Mouse (Mus musculus) CD4-positive, CD25-positive, alpha-beta regulatory T cell, adult 2 months (primary cell): ENCODE data around the gene Eif4g3.

ENCODE experiments used
- DNase-seq: peaks from one replicate; pipeline ENCODE4 v3.0.0-alpha.2; 2012; ENCODE audit warnings: low read depth, low spot score

Gene Eif4g3

DNA sequence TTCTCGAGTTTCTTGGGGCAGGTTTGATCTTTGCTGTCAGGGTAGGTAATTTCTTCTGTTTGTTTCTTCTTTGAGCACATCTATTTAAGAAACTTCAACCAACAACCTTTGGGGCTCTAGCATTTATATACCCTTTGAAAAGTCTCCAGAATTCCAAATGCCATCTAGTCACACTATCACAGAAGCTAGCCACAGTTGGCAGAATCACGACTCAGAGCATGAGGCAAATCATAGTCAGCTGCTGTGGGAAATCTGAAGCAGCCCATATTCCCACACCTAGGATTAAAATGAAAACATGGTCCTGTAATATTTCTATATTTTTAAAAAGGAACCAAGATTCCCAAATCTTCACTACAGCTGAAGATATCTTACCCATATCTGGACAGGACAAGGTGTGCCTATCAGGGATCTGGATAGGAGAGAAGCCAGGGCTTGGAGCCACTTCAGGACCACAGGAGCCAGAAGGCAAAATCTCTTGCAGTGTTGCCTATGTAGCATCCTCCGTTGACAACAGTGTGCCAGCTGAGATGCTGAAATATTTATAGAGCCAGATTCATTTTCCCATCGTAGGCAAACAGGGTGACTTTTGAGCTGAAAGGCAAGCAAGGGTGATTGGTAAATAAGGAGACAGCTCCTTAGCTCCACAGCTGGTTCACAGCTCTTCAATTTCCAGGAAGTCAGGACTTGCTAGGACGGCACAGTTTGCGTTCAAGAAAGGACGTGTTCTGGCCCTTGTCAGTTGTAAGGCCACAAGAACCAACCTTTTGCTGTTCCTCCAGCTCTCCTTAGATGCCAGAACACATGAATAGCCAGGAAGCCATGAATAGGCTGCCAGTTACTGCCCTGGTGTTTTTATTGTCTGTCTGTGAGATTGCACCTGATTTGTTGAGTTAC, 70.8 kb downstream of the Eif4g3 start:
- DNase-seq = no peak

DNA sequence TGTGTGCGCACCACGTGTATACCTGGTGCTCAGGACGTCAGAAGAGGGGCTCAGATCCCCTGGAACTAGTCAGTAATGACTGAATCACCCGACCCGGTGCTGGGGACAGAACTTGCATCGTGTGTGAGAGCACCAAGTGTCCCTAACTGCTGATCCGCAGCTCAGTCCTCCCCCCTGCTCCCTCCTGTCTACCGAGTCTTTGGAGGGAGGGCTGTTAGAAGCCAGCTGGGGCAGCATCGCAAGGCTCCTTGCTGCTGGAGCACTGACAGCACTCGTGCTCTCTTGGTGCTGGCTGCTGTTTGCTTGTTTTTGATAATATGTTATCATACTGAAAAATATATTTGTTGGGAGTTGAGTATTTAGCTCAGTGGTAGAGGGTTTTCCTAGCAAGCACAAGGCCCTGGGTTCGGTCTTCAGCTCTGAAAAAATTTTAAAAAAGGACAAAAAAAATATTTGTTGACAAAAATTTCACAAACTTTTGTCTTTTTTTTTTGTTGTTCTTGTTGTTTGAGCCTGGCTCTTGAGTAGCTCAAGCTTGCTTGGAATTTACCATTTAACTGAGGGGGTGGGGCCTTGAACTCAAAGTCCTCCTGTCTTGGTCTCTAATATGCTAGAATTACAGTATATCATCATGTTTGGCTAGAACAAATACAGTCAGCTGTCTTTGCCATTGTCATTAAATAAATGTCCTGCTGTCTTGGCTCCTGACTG, 72.2 kb downstream of the Eif4g3 start:
- DNase-seq = no peak

DNA sequence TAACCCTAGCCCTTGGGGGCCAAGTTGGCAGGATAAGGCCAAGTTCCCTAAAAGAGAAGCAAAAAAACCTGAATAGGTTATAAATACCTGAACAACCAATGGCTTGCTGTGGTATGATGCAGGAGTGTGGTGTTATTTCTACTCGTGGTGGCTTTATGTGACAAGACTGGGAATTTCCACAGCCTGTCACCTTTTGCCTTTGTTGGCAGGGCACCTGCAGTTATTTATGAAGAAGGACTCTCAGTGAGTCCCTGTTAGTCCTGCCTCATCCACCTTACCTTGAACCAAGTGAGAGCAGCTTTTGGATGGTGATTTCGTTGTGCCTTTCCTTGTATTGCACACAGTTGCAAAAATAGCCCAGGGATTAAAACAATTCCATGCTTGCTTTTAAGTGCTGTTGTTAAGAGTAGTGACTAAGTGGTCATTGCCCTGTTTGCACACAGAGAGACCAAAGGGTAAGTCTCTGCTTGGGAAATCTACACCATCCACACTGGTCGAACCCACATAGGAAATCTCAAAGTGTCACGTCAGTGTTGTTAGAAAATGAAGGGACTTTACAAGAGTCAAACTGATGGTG, 72.9 kb downstream of the Eif4g3 start:
- no peak for DNase-seq

- DNase-seq = no peak
These were observed 73.6 kb downstream of the Eif4g3 start for GRCm38 (mm10) chr4:138066421-138066820.

DNA sequence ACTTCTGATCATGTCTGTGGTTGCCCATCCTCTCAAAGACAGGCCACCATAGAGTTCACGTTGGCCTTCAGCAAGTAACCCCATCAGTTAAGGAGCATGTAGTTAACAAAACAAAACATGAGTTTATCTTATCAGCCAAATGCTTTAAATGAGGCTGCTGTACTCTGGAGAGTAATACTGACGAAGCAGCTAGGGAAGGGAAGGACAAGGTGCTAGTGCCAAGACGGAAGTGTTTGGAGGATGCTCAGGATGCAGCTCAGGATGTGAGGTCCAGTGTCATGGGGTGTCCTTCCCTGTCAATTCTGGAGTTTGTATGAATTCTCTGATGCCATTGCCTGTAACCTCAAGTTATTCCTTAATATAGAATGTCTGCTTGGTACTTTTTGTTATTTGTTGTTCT, 75.0 kb downstream of the Eif4g3 start:
- no peak for DNase-seq

DNA sequence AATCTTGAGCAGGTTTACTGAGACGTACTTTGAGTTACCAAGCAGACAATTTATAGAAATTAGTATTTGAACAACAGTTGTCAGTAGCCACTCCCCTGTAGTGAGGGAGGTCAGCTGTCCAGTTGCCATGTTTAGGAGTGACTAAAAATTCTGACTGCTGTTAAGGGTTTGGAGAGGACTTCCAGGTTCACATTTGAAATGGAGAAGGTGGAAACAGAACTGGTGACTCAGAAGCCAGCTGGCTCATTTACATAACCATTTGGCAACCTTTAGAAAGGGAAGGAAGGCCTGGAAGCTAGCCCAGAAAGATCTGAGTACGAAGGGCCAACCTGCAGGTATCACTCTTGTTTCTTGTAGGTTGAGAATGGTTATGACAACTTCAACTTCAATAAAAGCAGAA, 75.8 kb downstream of the Eif4g3 start:
- DNase-seq = no peak

DNA sequence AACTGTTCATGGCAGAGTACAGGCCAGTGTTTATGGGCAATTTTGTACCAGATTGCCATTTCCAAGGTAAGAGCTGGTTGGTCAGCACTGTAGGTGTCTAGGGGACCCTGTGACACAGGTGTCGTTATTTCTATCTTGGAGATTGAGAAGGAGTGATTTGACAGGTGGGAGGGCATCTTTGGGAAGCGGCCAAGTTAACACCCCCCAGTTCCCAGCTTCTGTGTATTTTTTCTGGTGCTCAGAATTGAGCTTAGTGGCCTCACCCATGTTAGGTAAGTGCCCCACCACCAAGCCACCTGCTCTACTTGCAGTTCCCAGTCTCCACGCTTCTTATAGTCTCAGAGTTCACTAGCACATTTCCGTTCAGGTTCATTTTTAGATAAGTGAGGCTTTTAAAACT, 76.5 kb downstream of the Eif4g3 start:
- DNase-seq = no peak

- DNase-seq = no peak
These were observed 78.7 kb downstream of the Eif4g3 start for GRCm38 (mm10) chr4:138071497-138071896.

DNA sequence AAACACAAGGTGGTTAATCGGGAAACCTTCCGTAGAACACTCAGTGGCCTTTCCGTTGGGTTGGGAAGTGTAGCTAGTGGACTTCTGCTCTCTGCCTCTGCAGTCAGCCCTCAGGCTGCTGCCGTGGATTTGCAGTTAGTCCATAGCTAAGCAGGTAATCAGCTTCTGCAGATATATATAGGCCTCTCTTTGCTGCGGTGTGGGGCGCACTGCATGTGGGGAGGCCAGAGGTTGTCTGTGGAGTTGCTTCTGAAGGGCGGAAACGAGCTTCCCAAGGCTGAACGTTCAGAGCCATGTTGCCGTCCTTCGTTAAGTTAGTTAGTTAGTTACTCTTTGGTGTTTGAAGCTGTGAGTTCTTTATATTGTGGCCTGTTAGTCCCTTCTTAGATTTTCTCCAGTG, 80.3 kb downstream of the Eif4g3 start:
- no peak for DNase-seq

DNA sequence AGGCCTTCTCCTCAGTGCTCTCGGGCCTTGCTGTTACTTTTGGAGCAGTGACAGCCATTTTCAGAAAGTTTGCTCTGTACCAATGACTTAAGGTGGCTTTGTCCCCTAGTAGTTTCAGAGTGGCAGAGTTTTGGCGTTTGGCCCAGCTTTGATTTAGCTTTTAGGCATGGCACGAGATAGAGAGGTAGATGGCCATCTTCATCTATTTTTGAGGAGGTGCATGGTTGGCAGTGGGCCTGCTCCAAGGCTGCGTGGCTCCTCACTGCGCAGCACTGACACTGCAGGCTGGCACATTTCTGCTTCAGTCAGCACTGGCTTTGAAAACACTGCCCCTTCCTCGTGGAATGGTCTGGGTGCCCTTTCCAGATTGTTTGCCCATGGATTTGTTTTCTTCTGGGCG, 80.7 kb downstream of the Eif4g3 start:
- no peak for DNase-seq

DNA sequence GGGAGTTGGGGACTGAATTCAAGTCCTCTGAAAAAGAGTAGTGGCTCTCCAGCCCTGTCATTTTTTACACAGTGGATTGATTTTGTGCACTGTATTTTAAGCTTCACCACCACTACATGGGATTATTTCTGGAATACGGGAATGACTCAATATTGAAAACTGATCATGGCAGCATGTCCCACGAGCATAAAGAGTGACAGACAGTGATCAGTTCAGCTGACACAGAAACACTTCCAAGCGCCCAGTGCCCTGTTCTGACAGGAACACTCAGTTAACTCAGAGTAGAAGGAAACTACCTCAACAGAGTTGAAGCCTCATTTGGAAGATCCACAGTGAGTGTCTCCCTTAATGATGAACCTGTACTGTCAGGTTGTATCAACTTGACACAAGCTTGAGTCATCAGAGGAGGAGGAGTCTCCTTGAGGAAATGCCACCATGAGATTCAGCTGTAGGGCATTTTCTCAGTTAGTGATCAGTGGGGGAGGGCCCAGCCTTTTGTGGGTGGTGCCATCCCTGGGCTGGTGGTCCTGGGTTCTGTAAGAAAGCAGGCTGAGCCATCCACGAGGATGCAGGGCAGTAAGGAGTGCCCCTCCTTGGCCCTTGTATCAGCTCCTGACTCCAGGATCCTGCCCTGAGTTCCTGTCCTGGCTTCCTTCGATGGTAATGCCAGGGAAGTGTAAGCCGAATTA, 82.2 kb downstream of the Eif4g3 start:
- DNase-seq = no peak

- DNase-seq = no peak
These were observed 85.0 kb downstream of the Eif4g3 start for GRCm38 (mm10) chr4:138077663-138078295.

- DNase-seq = no peak
These were observed 86.4 kb downstream of the Eif4g3 start for GRCm38 (mm10) chr4:138079234-138079633.

GRCm38 (mm10) chr4:138082466-138082865, 89.6 kb downstream of the Eif4g3 start:
- DNase-seq = no peak

DNA sequence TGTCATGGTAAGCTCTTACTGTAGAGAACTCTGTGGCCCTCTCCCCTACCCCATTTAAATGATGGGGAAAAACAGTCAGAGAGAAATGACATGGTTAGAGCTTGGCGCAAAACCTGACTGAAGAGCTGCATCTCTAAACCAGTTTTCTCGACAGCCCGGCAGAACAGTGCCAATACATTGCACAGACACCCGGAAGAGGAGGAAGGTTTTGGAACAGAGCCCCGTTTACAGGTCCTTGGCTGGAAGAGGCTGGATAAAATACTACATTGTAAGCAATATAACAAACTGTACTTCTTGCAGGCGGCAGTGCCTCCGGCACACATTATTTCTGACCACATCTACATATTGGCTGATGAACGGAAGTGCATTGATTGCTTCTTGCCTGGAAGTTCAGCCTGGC, 91.3 kb downstream of the Eif4g3 start:
- no peak for DNase-seq

GRCm38 (mm10) chr4:138084851-138085573, 92.2 kb downstream of the Eif4g3 start:
- DNase-seq = no peak

DNA sequence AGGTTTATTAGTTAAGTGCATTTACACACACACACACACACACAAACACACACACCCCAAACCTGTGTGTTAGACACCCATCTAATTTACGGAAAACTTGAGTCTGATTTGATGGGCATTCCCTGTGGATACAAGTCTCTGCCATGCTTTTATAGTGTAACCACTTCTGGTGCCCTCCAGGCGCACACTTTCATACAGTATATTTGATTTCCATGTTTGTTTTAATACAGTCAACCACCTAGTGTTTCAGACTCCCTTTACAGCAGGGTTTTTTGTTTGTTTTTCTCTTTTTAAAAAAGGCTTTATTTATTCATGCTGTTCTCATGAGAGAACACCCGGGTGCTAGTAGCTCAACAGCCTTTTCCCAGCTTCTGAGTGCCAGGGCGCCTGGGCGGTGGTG, 94.1 kb downstream of the Eif4g3 start:
- DNase-seq = no peak

- peak; percentile 41 for DNase-seq
These were observed 96.7 kb downstream of the Eif4g3 start for GRCm38 (mm10) chr4:138089512-138089911.

DNA sequence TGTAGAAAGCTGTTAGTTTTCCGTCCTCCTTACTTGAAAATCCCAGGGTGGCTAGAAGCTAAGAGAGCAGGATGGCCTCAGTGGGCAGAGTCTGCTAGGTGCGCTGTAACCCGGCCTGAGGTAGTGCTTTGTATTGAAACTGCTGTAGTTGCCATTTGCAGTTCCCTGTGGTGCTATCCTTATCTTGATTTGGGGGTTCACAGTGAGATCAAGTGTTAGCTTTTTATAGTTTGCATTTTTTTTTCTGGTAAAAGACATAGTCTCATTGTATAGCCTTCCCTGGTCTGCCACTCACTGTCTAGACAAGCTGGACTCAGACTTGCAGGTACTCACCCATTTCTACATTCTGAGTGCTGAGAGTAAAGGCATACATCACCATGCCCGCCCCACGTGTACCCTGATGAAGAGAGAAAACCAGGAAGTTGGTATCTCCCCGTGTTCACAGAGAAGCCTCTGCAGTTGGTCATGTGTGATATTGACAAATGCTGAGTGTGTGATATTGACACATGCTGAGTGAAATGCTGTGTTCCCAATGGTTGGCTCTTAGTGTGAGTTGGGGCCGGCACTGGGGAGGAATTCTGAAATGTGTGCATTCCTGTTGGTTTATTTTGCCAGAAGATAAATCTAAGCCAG, 98.9 kb downstream of the Eif4g3 start:
- no peak for DNase-seq

- no peak for DNase-seq
These were observed 107.6 kb downstream of the Eif4g3 start for GRCm38 (mm10) chr4:138100456-138100855.
